Mouse (Mus musculus): ENCODE data around the gene Olfr202.
"Not testable (repeated sequence)": the region's sequence is repeated elsewhere in the genome, so short reads cannot be mapped to it uniquely, and the experiment has no call there.

Olfr202 gene

GRCm38 (mm10) chr16:59286693-59287092, at the start of gene Olfr202:
Gene Olfr202, minus strand, starts transcription at chr16:59286793.
- DNase-seq, result no peak

GRCm38 (mm10) chr16:59331038-59331437, 44.4 kb upstream of the Olfr202 start, which contains the start of gene Olfr205:
Gene Olfr205, minus strand, starts transcription at chr16:59331138.
- DNase-seq, result no peak

GRCm38 (mm10) chr16:59323262-59323661, 36.7 kb upstream of the Olfr202 start:
- DNase-seq, result not testable (repeated sequence)

- no peak for DNase-seq
Measured at GRCm38 (mm10) chr16:59318148-59318547, 31.6 kb upstream of the Olfr202 start, which contains the start of gene Olfr204. Gene Olfr204, minus strand, starts transcription at chr16:59318248.

DNA sequence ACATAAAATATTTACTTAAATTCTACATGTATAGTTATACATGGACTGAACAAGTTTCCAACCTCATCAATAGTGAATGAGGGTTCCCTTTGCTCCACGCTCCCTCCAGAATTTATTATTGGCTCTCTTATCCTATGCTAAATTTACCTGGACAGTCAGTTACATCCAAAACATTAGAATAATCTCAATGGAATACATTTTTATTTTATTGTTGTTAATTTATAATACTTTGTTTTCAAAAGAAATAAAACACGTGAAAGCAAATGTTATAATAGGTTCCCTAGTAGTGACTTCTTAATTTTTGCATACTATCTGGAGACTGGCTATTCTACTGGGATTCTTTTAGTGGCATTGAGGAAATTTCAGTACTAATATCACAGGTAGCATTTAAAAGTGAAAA, 12.0 kb upstream of the Olfr202 start, which contains the start of gene Olfr203:
Olfr203 (plus strand) TSS at position 301 of the 400 bp plus-strand sequence.
- no peak for DNase-seq

DNA sequence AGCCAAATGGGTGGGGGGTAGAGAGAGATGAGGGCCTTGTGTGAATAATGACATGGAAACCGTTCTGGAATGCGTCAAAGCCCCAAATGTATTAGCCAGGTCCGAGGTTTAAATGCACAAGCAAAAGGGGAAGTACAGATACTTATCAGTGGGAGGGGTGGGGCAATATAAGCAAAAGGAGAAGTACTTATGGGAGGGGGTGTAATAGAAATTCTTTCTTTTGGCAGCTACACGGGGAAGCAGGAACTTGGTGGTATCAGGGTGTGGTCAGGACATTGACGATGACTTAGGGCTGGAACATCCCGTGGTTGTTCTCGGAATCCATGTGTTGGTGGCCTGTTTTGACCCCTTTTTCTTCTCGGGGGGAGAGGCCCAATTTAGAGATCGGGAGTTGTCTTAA, 983 bp upstream of the Olfr202 start:
- not testable (repeated sequence) for DNase-seq

GRCm38 (mm10) chr16:59283476-59283875, 3.1 kb downstream of the Olfr202 start:
- no peak for DNase-seq

DNA sequence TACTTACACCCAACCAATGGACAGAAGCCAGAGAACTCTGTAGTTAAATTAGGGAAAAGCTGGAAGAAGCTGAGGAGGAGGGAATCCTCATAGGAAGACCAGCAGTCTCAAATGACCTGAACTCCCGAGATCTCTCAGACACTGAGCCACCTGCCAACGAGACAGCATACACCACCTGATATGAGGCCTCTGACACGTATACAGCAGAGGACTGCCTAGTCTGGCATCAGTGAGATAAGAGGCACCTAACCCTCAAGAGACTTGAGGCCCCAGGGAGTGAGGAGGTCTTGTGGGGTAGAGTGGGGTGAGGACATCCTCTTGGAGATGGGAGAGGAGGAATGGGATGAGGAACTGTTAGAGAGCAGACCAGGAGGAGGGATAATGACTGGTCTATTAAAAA, 6.1 kb downstream of the Olfr202 start:
- no peak for DNase-seq

DNA sequence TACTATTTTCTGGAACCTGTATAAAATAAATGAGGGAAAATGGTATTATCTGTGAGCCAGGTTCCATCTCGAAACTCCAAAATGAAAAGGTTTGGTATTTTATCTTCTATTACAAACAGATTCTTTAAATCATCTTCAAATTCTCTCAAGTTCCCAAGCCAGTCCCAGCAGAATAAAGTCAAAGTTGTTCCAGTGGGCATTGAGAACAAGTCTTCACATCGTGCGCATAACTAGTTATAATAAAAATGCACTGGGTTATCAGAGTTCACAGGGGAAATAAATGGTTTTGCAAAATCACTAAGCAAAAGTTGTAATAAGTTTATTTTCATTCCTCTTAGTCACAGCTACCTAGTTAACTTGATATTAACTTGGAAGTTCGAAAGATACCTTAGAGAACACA, 14.1 kb downstream of the Olfr202 start, which contains the start of gene Olfr201:
Olfr201 (minus strand) TSS at position 101 of the 400 bp plus-strand sequence.
- not testable (repeated sequence) for DNase-seq

DNA sequence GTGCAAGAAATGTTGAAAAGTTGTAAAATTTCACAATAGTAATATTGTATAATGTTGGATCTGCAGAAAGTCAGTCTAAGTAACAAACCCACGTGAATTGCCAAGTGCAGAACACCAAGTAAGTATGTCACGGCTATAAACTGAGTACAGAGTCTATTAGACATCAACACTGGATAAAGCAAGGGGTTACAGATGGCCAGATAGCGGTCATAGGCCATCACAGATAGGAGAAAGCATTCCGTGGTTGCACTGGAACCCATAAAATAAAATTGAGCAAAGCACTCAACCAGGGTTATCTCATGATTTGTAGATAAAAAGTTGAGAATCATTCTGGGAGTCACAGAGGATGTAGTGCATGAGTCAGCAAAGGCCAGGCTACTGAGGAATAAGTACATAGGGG, 17.5 kb downstream of the Olfr202 start:
- not testable (repeated sequence) for DNase-seq

DNA sequence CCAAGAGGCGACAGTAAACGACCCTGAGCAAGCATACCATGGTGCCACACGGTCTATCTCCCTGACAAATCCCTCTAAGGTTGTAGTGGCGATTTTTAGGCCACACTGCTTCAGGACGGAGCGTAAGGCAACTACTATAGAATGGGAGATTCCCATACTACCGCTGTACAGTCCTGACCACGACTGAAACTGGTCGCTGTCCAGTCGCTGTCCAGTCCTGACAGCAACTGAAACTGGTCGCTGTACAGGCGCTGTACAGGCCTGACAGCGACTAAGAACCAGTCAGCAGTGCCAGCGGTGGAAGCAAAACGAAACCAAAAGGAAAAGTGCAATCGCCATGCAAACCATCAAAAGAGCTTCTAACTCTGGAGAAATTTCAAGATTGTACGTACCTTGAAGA, 36.9 kb downstream of the Olfr202 start:
- no peak for DNase-seq
